Mouse (Mus musculus) heart, embryonic 11.5 days (tissue): ENCODE data around the gene Ubl7. TPM values are rescaled to one million over a fixed set of nuclear protein-coding genes. Genes with fewer than 3 reads are reported as not detected.

Experiments
- ATAC-seq: fragments of 200-750 bp; cut with Nextera tagmentation; replicated peaks from 2 replicates; pipeline ENCODE4 v1.8.0; 2017; ENCODE audit warnings: moderate library complexity; ENCODE audit not compliant: insufficient number of reproducible peaks, low FRiP score, low TSS enrichment
- H3K27ac ChIP-seq: fragments of 300-500 bp; sonication (generic); 2 replicates; pipeline ENCODE4 v1.5.1; 2014; ENCODE audit warnings: mild to moderate bottlenecking, low read depth, low read length
- H3K27me3 ChIP-seq: fragments of 300-500 bp; sonication (generic); 2 replicates; pipeline ENCODE4 v1.6.1; 2014; ENCODE audit warnings: mild to moderate bottlenecking, low read length, mixed read lengths; ENCODE audit not compliant: control insufficient read depth, insufficient read depth
- H3K36me3 ChIP-seq: fragments of 300-500 bp; sonication (generic); 2 replicates; pipeline ENCODE4 v1.6.1; 2014; ENCODE audit warnings: mild to moderate bottlenecking, low read length, moderate library complexity, mixed read lengths; ENCODE audit not compliant: control insufficient read depth, insufficient read depth
- H3K4me1 ChIP-seq: fragments of 300-500 bp; sonication (generic); 2 replicates; pipeline ENCODE4 v1.6.1; 2014; ENCODE audit warnings: low read length; ENCODE audit not compliant: control insufficient read depth, insufficient read depth
- H3K4me2 ChIP-seq: fragments of 300-500 bp; sonication (generic); 2 replicates; pipeline ENCODE4 v1.6.1; 2014; ENCODE audit warnings: mild to moderate bottlenecking, moderate library complexity
- H3K4me3 ChIP-seq: fragments of 300-500 bp; sonication (generic); 2 replicates; pipeline ENCODE4 v1.5.1; 2014; ENCODE audit warnings: low read depth, low read length
- H3K9ac ChIP-seq: fragments of 300-500 bp; sonication (generic); 2 replicates; pipeline ENCODE4 v1.6.1; 2014; ENCODE audit warnings: mild to moderate bottlenecking, low read depth, low read length, moderate library complexity
- H3K9me3 ChIP-seq: fragments of 300-500 bp; sonication (generic); replicated peaks from 2 replicates; pipeline ENCODE4 v1.6.1; 2016; ENCODE audit warnings: low read length; ENCODE audit not compliant: control insufficient read depth
- WGBS: fragments of 180-500 bp; shearing (Covaris S2); extraction: QIAGEN DNeasy Blood & Tissue Kit; methylation state at CpG from one replicate; pipeline ENCODE4 v1.1.7; 2014; ENCODE audit not compliant: insufficient replicate concordance; 5-methylcytosine and 5-hydroxymethylcytosine counted together
- polyA plus RNA-seq: library from polyadenylated mRNA; unstranded; fragments of >200 nt; fragmentation: Nextera tagmentation; extraction: Ambion mirVana; gene quantifications from 2 replicates; pipeline ENCODE4 v1.2.1, GENCODE M21; 2014

Gene Ubl7
- polyA plus RNA-seq, 1 experiment from 2014 or later: 106 TPM

- no peak for ATAC-seq
- Histone ChIP-seq H3K9me3 (no peaks in the 10 kb centered on the region), H3K4me3 (no peak overlapping the region), H3K27me3 (no peaks in the 10 kb centered on the region; the same call in 1 of the 2 replicates), H3K27ac (no peak overlapping the region), H3K4me2 (no peak overlapping the region), H3K36me3 (peaks cover 11% of the 10 kb centered on the region), H3K4me1 (no peaks in the 10 kb centered on the region), H3K9ac (no peak overlapping the region)
- WGBS: 53% methylated on average over 5 of the region's 5 CpGs
These were observed 20.5 kb downstream of the Ubl7 start for GRCm38 (mm10) chr9:57931166-57931767.

DNA sequence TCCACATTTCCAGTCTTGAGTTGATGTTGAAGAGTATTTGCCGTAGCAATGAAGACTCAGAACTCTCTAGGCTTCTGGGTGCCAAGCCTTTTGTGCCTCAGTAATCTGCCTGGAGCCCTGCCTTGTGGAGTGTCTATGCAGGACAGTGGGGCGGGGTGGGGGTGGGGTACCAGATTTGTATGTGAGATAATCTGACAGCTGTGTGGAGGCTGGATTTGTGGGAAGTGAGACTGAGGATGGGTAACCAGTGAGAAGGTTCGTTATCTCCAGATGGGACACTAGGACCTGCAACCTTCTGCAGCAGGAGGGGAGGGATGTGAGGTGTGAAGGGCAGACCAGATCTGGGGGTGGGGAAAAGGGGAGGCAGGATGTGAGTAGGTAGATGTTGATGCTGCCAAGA is 21.5 kb downstream of the Ubl7 start:
- H3K4me2 ChIP-seq: no peak overlapping the region
- no peak overlapping the region for H3K27ac ChIP-seq
- H3K4me3 ChIP-seq: no peak overlapping the region
- whole genome bisulfite sequencing: 60% methylated on average over 3 of the region's 3 CpGs
- H3K9ac ChIP-seq: no peak overlapping the region
- H3K9me3 ChIP-seq: no peaks in the 10 kb centered on the region
- H3K4me1 ChIP-seq: no peaks in the 10 kb centered on the region
- H3K36me3 ChIP-seq: peaks cover 9% of the 10 kb centered on the region
- no peak for ATAC-seq
- H3K27me3 ChIP-seq: peaks cover 3% of the 10 kb centered on the region

DNA sequence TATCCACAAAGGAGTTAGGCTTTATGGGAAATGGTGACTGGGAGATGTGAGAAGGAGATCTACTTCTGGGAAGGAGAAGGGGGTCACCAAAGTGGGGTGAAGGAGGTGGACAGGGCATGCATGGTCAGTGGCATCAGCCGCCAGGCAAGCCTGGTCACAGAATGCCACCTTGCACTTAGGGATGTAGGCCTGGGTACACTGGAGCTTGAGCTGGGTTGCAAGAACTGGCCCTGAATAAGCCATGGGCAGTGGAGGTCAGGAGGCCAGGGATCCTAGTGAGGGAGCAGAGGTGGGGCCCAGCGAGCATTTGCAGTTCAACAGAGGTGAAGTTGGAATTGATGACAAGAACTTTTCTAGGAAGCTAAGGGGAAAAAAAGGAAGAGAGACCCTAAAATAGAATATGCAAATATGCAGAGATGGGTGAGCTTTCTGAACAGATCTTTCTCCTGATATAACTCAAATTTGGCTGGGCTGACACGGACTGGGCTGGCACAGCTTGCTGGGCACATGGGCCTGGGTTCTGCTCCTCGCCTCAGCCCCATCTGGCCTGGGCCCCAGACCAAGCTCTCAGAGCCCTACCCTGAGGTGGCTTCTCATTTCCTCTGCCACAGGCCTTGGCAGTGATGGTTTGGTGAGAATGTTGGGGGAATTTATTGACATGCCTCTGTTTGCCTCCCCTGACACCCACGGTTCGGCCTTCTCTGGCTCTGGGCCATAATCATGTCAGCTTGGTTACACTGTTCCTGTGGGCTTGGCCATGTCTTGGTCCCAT is 22.2 kb downstream of the Ubl7 start:
- H3K36me3 ChIP-seq: peaks cover 9% of the 10 kb centered on the region
- H3K9me3 ChIP-seq: no peaks in the 10 kb centered on the region
- H3K4me1 ChIP-seq: no peaks in the 10 kb centered on the region
- no peak overlapping the region for H3K27ac ChIP-seq
- H3K4me2 ChIP-seq: no peak overlapping the region
- no peak overlapping the region for H3K9ac ChIP-seq
- H3K4me3 ChIP-seq: no peak overlapping the region
- peaks cover 8% of the 10 kb centered on the region for H3K27me3 ChIP-seq
- WGBS: 72% methylated on average over 6 of the region's 6 CpGs
- ATAC-seq: no peak

- H3K9me3 ChIP-seq: no peaks in the 10 kb centered on the region
- ATAC-seq: no peak
- whole genome bisulfite sequencing: 29% methylated on average over 6 of the region's 6 CpGs
These were observed 25.1 kb downstream of the Ubl7 start for GRCm38 (mm10) chr9:57935683-57936437.

GRCm38 (mm10) chr9:57937171-57937570 is 26.4 kb downstream of the Ubl7 start:
- WGBS: 73% methylated on average over 4 of the region's 4 CpGs
- Histone ChIP-seq H3K9me3 (no peaks in the 10 kb centered on the region), H3K36me3 (no peaks in the 10 kb centered on the region), H3K4me2 (no peak overlapping the region), H3K27ac (no peak overlapping the region), H3K4me1 (0 out of 2 replicates have a peak, but pooled peaks cover 6% of the 10 kb centered on the region), H3K4me3 (no peak overlapping the region), H3K27me3 (peaks cover 48% of the 10 kb centered on the region), H3K9ac (no peak overlapping the region)
- ATAC-seq: no peak

More at GRCm38 (mm10) chr9:57935683-57936437, 25.1 kb downstream of the Ubl7 start:
- H3K27me3 ChIP-seq: peaks cover 35% of the 10 kb centered on the region
- H3K27ac ChIP-seq: no peak overlapping the region
- H3K36me3 ChIP-seq: no peaks in the 10 kb centered on the region
- no peak overlapping the region for H3K4me2 ChIP-seq
- no peak overlapping the region for H3K4me3 ChIP-seq
- 0 out of 2 replicates have a peak, but pooled peaks cover 6% of the 10 kb centered on the region for H3K4me1 ChIP-seq
- H3K9ac ChIP-seq: no peak overlapping the region

- 52% methylated on average over 6 of the region's 6 CpGs for WGBS
- Histone ChIP-seq H3K36me3 (no peaks in the 10 kb centered on the region), H3K27me3 (peaks cover 53% of the 10 kb centered on the region)
These were observed 26.9 kb downstream of the Ubl7 start for GRCm38 (mm10) chr9:57937651-57938050.

DNA sequence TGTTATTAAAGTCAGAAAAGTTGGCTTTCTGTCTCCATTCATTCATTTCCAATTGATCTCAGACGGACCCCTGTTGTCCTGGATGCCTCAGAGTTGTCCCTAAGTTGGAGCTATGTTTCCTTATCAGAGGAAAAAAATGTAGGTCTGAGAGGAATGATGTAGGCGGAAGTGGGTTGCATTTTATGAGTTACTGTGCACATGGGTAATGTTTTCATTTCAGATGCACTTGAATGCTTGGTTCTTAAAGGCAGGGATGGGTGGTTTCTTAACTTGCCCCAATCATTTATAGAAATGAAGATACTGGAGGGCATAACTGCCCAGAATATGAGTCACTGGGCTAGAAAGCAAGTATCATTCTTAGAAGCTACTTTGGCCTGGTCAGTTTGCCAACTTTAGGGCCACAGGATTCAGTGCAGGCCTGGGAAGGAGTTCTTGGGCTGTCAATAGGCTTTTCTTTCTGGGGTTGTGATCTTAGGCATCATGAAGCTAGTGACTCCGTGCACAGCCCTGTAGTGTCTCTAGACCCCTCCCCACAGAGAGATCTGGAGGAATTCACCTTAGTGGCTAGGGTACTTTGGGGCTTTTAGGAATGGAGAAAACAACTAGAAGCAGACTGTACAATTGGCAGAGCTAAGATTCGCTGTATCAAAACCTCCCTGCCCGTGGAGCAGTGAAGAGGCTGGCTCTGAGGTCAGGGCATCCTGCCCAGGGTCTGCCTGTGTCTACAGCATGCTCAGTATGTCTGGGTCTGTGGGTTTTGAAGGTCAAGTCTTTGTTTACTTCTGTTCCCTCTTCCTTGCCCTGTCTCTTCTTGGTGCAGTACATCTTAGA is 27.7 kb downstream of the Ubl7 start:
- Histone ChIP-seq H3K9me3 (no peaks in the 10 kb centered on the region), H3K27me3 (peaks cover 61% of the 10 kb centered on the region), H3K4me3 (no peak overlapping the region), H3K27ac (no peak overlapping the region), H3K4me2 (no peak overlapping the region), H3K9ac (no peak overlapping the region), H3K36me3 (no peaks in the 10 kb centered on the region), H3K4me1 (0 out of 2 replicates have a peak, but pooled peaks cover 6% of the 10 kb centered on the region)
- WGBS: 65% methylated on average over 5 of the region's 5 CpGs
- ATAC-seq: no peak

More at GRCm38 (mm10) chr9:57937651-57938050, 26.9 kb downstream of the Ubl7 start:
- ATAC-seq: no peak
- Histone ChIP-seq H3K4me3 (no peak overlapping the region), H3K4me1 (0 out of 2 replicates have a peak, but pooled peaks cover 6% of the 10 kb centered on the region), H3K9ac (no peak overlapping the region), H3K4me2 (no peak overlapping the region), H3K27ac (no peak overlapping the region), H3K9me3 (no peaks in the 10 kb centered on the region)
